In genomic region chr4:150799550-150800398, GRCm38 (mm10) we compare ENCODE assay signal across 9 mouse cellular contexts. TPM values are rescaled to one million over a fixed set of nuclear protein-coding genes. Genes with fewer than 3 reads are reported as not detected.
DNase-seq lines count a peak whose midpoint lies in the region; ATAC-seq lines count a peak whose summit lies in the region.
"Had no signal": no experiment of that assay in that cellular context is flagged by ENCODE, and none has a peak within 500 bp of the region (broad histone marks: within the 10 kb centered on the region; RNA-seq: fewer than 3 reads in every experiment).

No protein-coding gene starts in this region.

- ATAC-seq in neural tube, embryonic 13.5 days (ENCODE audit: low read depth), result no peak

- WGBS in neural tube, embryonic 13.5 days, result 29% methylated on average over 22 of the region's 22 CpGs

- peak; percentile 51 for DNase-seq in embryo, embryonic 10 days (ENCODE audit: low spot score)
- DNase-seq in embryo, embryonic 9.5 days (ENCODE audit: extremely low spot score), result no peak
- peak; percentile 32 for DNase-seq in ZHBTc4 (ENCODE audit: low read depth, low spot score)
- DNase-seq in heart, adult 9 months (ENCODE audit: low spot score in 2 of 2), result peak; percentile 46 to 61
- DNase-seq in kidney, postnatal 4 days, result peak; percentile 26 to 57
- no peak for DNase-seq in right cerebral cortex, adult 18-20 months
- no peak for DNase-seq in right cerebral cortex, postnatal 25 days

- no peaks in the 10 kb centered on the region for H3K9me3 ChIP-seq in neural tube, embryonic 13.5 days
- H3K9me3 ChIP-seq: midbrain, embryonic 12.5 days had no signal

- peaks cover 26% of the 10 kb centered on the region for H3K4me1 ChIP-seq in neural tube, embryonic 13.5 days (replicated peaks)

- no peak overlapping the region for H3K4me3 ChIP-seq in neural tube, embryonic 13.5 days
- H3K4me3 ChIP-seq: midbrain, embryonic 12.5 days had no signal

- no peak overlapping the region for H3K4me2 ChIP-seq in neural tube, embryonic 13.5 days
- H3K4me2 ChIP-seq: midbrain, embryonic 12.5 days had no signal

- no peaks in the 10 kb centered on the region for H3K36me3 ChIP-seq in neural tube, embryonic 13.5 days
- H3K36me3 ChIP-seq: midbrain, embryonic 12.5 days had no signal

- H3K27ac ChIP-seq in neural tube, embryonic 13.5 days (replicated peaks), result peak overlapping the region; percentile 23; the same call in 1 of the 2 replicates
- H3K27ac ChIP-seq: midbrain, embryonic 12.5 days had no signal

- H3K9ac ChIP-seq in neural tube, embryonic 13.5 days, result no peak overlapping the region
- H3K9ac ChIP-seq: midbrain, embryonic 12.5 days had no signal

- H3K27me3 ChIP-seq in neural tube, embryonic 13.5 days, result no peaks in the 10 kb centered on the region
- H3K27me3 ChIP-seq: midbrain, embryonic 12.5 days had no signal

RNA-seq across cellular contexts. Expression of gene Errfi1, which starts 53.9 kb away (rescaled TPM):
- polyA plus RNA-seq in neural tube, embryonic 13.5 days (2015; fragmentation: Nextera tagmentation; extraction: Ambion mirVana), result 57.9 and 60.4 TPM in 2 replicates

Comparison
In these comparisons a context has a peak if more than half of its experiments do, and no peak if none do; other contexts are left out.
1. DNase-seq: peak in embryo, embryonic 10 days (single experiment), ZHBTc4 (single experiment), heart, adult 9 months (2 of 2) and kidney, postnatal 4 days (2 of 2); none in embryo, embryonic 9.5 days (single experiment), right cerebral cortex, adult 18-20 months (single experiment) and right cerebral cortex, postnatal 25 days (single experiment).